Mouse (Mus musculus) olfactory bulb, adult 2 months (tissue): ENCODE measurements around the gene Calr3. TPM values are rescaled to one million over a fixed set of nuclear protein-coding genes. Genes with fewer than 3 reads are reported as not detected.

Experiments
- H3K27ac ChIP-seq: fragments of 200-500 bp; 2 replicates; pipeline ENCODE4 v1.5.1; 2012; ENCODE audit warnings: low read depth, low read length; ENCODE audit not compliant: insufficient read depth
- H3K4me1 ChIP-seq: fragments of 200-500 bp; 2 replicates; pipeline ENCODE4 v1.6.1; 2012; ENCODE audit warnings: low read length; ENCODE audit not compliant: control insufficient read depth, insufficient read depth
- H3K4me3 ChIP-seq: fragments of 200-500 bp; 2 replicates; pipeline ENCODE4 v1.5.1; 2012; ENCODE audit warnings: mild to moderate bottlenecking, low read depth, low read length, moderate library complexity; ENCODE audit not compliant: insufficient read depth
- CTCF ChIP-seq: fragments of 200-500 bp; IDR thresholded peaks from 2 replicates; pipeline ENCODE4 v1.5.1; 2012; ENCODE audit warnings: low read depth, mild to moderate bottlenecking, low read length, moderate library complexity; ENCODE audit not compliant: insufficient read depth
- POLR2A ChIP-seq: fragments of 200-500 bp; IDR thresholded peaks from 2 replicates; pipeline ENCODE4 v1.6.1; 2012; ENCODE audit warnings: mild to moderate bottlenecking, low read depth, low read length, moderate library complexity; ENCODE audit not compliant: insufficient read depth
- WGBS: fragments of 180-500 bp; shearing (Covaris S2); methylation state at CpG from one replicate; pipeline ENCODE4 v1.1.7; 2018; 5-methylcytosine and 5-hydroxymethylcytosine counted together
- polyA plus RNA-seq: library from polyadenylated mRNA; stranded (reverse); fragments of >200 nt; gene quantifications from 2 replicates; pipeline ENCODE4 v1.2.4, GENCODE M21; 2012; ENCODE audit warnings: low replicate concordance; ENCODE audit not compliant: missing spikeins, insufficient read depth, insufficient read length

The Calr3 gene
- polyA plus RNA-seq, 1 experiment, result not detected

DNA sequence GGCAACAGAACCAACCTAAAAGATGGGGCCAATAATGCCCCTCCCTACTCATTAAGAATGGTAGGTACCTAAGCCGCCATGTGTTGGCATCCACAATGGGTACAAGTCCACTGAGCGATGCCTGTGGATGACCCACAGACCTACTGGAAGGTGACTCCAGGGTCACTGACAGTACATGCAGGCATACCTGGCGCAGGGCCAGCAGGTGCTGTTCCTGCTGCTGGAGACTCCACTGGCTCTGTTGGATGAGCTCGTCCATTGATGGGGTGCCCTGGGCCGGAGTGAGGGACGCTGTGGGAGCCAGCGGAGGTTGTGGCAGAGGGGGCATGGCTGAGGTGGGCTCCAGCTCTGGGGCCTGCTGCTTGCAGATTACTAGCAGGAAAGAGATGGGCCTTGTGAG lies 27.0 kb upstream of the Calr3 start:
- WGBS, result 90% methylated on average over 7 of the region's 7 CpGs
- peaks cover 4% of the 10 kb centered on the region; the same call in 1 of the 2 replicates for H3K4me1 ChIP-seq
- no peak overlapping the region for H3K4me3 ChIP-seq
- no peak overlapping the region for H3K27ac ChIP-seq
- TF ChIP-seq POLR2A (no peak), CTCF (no peak)

GRCm38 (mm10) chr8:72469984-72470383 lies 26.3 kb upstream of the Calr3 start:
- TF ChIP-seq CTCF (no peak), POLR2A (no peak)
- H3K4me1 ChIP-seq, result peaks cover 4% of the 10 kb centered on the region; the same call in 1 of the 2 replicates
- WGBS, result 96% methylated on average over 8 of the region's 8 CpGs

GRCm38 (mm10) chr8:72469243-72469642 lies 25.6 kb upstream of the Calr3 start:
- TF ChIP-seq POLR2A (no peak), CTCF (no peak)
- no peak overlapping the region for H3K4me3 ChIP-seq
- H3K4me1 ChIP-seq, result peaks cover 4% of the 10 kb centered on the region; the same call in 1 of the 2 replicates
- H3K27ac ChIP-seq, result no peak overlapping the region
- WGBS, result 88% methylated on average over 2 of the region's 2 CpGs

More at GRCm38 (mm10) chr8:72469984-72470383, 26.3 kb upstream of the Calr3 start:
- Histone ChIP-seq H3K27ac (no peak overlapping the region), H3K4me3 (no peak overlapping the region)

DNA sequence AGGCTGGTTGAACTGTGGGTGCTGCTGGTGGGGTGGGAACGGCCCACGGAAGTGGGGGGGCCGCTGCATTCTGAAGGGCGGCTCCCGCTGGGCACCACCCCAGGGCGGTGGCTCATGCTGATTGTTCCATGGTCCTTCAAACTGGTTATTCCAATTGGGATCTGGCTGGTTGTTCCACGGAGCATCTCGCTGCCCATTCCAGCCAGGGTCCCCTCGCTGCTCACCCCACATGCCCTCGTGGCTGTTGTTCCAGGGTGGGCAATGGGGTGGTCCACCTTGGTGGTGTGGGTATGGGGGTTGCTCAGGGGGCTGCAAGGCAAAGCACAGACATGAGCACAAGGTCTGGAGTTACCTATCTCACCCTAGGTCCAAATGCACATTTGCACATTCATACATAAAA lies 20.5 kb upstream of the Calr3 start:
- TF ChIP-seq CTCF, result no peak
- TF ChIP-seq POLR2A, result no peak
- Histone ChIP-seq H3K27ac (no peak overlapping the region), H3K4me1 (no peaks in the 10 kb centered on the region), H3K4me3 (no peak overlapping the region)
- WGBS, result 92% methylated on average over 10 of the region's 10 CpGs

DNA sequence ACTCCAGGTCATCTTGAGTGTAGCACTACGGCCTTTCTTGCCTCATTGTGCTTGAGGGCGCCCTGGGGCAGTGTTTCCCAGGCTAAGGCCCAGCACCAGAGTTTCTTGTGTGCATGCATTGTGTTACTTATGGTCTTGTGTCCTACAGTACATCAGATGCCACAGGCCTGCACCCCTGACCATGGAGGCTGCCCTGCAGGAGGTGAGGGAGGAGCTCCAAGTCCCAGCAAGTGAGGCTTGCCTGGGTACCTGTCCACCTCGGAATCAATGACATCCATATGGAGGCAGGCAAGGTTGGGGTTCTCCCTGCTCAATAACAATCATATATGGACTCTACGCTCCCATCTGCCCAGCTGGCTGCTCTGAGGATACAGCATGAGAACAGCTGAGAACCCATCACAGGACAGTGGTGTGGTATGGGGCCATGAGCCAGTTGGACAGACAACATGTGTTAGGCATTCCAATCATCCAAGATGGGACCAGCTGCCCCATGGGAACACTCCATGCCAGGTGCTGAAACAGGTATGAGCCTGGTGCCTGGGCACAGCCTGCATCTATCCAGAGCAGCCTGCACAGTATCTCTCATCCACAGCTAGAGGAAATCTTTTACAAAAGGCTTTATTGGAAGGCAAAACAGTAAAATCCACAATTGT lies 16.3 kb upstream of the Calr3 start:
- no peak overlapping the region for H3K27ac ChIP-seq
- no peaks in the 10 kb centered on the region for H3K4me1 ChIP-seq
- 92% methylated on average over 4 of the region's 4 CpGs for WGBS
- H3K4me3 ChIP-seq, result no peak overlapping the region
- no peak for TF ChIP-seq POLR2A
- no peak for TF ChIP-seq CTCF

GRCm38 (mm10) chr8:72458457-72458856 lies 14.8 kb upstream of the Calr3 start:
- Histone ChIP-seq H3K4me3 (no peak overlapping the region), H3K4me1 (no peaks in the 10 kb centered on the region), H3K27ac (no peak overlapping the region)
- TF ChIP-seq POLR2A (no peak), CTCF (no peak)
- 88% methylated on average over 6 of the region's 6 CpGs for WGBS

DNA sequence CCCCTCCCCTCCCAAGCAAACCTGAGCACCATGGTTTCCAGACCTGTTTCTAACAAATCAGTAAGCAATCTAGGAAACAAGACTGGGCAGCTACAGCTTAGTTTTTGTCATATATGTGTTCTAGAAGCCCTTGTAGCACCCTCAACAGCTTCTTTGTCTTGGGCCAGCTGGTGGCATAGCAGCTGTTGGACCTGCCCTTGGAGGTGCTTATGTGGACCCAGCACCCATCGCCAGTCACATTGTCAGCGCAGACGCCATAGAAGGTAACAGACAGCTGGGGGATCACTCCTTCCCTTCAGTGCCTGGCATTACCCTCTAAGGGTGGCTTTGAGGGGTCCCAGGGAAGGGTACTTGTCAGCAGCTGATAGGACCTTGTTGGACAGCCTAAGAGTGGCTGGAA lies 14.1 kb upstream of the Calr3 start:
- WGBS, result 87% methylated on average over 3 of the region's 3 CpGs
- no peak overlapping the region for H3K27ac ChIP-seq
- H3K4me3 ChIP-seq, result no peak overlapping the region
- H3K4me1 ChIP-seq, result no peaks in the 10 kb centered on the region
- TF ChIP-seq POLR2A (no peak), CTCF (no peak)

DNA sequence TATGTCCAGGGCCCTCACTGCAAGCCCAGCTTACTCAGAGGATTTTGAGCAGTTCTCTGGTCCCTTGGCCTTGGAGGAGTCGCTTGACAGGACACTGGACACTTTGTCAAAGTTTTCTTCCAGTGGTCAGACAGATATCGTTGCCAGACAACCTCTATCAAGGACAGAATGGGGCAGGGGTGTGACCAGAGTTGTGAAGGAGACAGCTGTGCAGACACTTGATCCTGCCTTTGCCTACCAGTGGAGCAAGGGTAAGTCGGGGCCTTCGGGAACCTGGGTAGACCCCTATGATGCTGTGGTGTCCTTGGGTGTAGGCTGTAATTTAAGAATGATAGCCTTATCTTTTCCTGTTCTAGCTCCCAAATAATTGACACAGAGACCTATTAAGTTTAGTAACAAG lies 11.6 kb upstream of the Calr3 start:
- WGBS, result 90% methylated on average over 4 of the region's 4 CpGs
- TF ChIP-seq CTCF (no peak), POLR2A (no peak)
- H3K27ac ChIP-seq, result no peak overlapping the region
- no peaks in the 10 kb centered on the region for H3K4me1 ChIP-seq
- no peak overlapping the region for H3K4me3 ChIP-seq

DNA sequence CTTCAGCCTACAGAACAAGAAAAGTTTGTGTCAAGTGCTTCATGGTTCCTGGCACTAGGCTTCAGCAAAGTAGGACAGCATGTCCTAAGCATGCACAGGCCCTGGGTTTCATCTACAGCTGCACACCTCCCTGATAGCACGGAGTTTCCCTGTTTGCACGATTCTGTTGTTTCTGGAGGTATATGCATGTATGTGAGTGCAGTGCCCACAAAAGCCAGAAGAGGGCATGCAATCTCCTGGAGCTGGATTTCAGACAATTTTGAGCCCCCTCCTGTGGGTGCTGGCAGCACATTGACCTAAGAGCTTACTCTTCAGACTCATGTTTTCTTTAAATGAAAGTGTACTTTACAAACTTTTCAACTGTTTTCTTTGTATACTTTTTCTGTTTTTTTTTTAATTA lies 10.2 kb upstream of the Calr3 start:
- 96% methylated on average over 2 of the region's 2 CpGs for WGBS
- H3K4me3 ChIP-seq, result no peak overlapping the region
- no peaks in the 10 kb centered on the region for H3K4me1 ChIP-seq
- no peak for TF ChIP-seq CTCF
- no peak for TF ChIP-seq POLR2A
- H3K27ac ChIP-seq, result no peak overlapping the region
